ENCODE assay signal across 15 mouse cellular contexts in the genomic region with DNA sequence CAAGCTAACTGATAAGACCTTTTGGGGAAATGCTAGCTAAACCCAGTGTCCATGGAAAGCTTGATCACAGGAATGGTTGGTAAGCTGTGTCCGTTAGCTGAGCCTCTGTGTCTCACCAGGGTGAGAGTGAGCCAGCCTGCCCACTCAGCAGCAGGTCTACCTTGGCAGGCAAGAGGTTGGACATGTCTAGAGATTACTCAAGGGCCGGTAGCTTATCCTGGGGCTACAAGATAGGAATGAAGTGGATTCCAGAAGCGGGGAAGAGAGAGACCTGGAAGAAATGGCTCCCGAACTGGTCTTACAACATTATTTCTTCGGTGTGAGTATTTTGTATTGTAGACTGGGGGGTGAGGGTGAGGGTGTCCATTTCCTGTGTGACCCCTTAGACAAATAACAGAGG. TPM values are rescaled to one million over a fixed set of nuclear protein-coding genes. Genes with fewer than 3 reads are reported as not detected.
A peak's percentile ranks its signal among the peaks of the same experiment; 100 is the strongest.
DNase-seq lines count a peak whose midpoint lies in the region; ATAC-seq and TF ChIP-seq lines count a peak whose summit lies in the region.
"Had no signal": no experiment of that assay in that cellular context is flagged by ENCODE, and none has a peak within 500 bp of the region (broad histone marks: within the 10 kb centered on the region; RNA-seq: fewer than 3 reads in every experiment).

No protein-coding gene starts in this region.

- no peak for TF ChIP-seq EP300 in ES-Bruce4 (IDR thresholded peaks at IDR 0.05; ENCODE audit: insufficient read depth, low read depth, low read length)

- TF ChIP-seq CTCF in ES-Bruce4 (IDR thresholded peaks at IDR 0.05; ENCODE audit: low read depth, low read length): no peak

- peak overlapping the region; percentile 66; the same call in 1 of the 2 replicates for H3K4me2 ChIP-seq in forebrain, embryonic 13.5 days
- no peak overlapping the region for H3K4me2 ChIP-seq in forebrain, embryonic 15.5 days (replicated peaks)
- H3K4me2 ChIP-seq in kidney, embryonic 16.5 days (replicated peaks; ENCODE audit: low read depth, low read length): 0 out of 2 replicates have a peak overlapping the region, but pooled peaks have one; percentile 67

- no peaks in the 10 kb centered on the region for H3K9me3 ChIP-seq in forebrain, embryonic 13.5 days (replicated peaks)
- H3K9me3 ChIP-seq in forebrain, embryonic 15.5 days: no peaks in the 10 kb centered on the region
- no peaks in the 10 kb centered on the region; the same call in 1 of the 2 replicates for H3K9me3 ChIP-seq in kidney, embryonic 16.5 days (ENCODE audit: low read length)
- H3K9me3 ChIP-seq in ES-Bruce4 (replicated peaks; ENCODE audit: control insufficient read depth, insufficient read depth, low read length, poor library complexity, severe bottlenecking): no peaks in the 10 kb centered on the region
- H3K9me3 ChIP-seq in limb, embryonic 10.5 days (replicated peaks): no peaks in the 10 kb centered on the region

- H3K4me1 ChIP-seq in forebrain, embryonic 13.5 days: peaks cover 40% of the 10 kb centered on the region
- peaks cover 32% of the 10 kb centered on the region for H3K4me1 ChIP-seq in forebrain, embryonic 15.5 days
- peaks cover 42% of the 10 kb centered on the region for H3K4me1 ChIP-seq in kidney, embryonic 16.5 days (ENCODE audit: insufficient read depth, low read length)
- H3K4me1 ChIP-seq in ES-Bruce4 (ENCODE audit: control insufficient read depth, insufficient read depth, low read length): peaks cover 9% of the 10 kb centered on the region
- H3K4me1 ChIP-seq in limb, embryonic 10.5 days: peaks cover 46% of the 10 kb centered on the region

- 75% methylated on average over 5 of the region's 5 CpGs for WGBS in forebrain, embryonic 13.5 days
- 71% methylated on average over 5 of the region's 5 CpGs for WGBS in forebrain, embryonic 15.5 days
- WGBS in kidney, embryonic 16.5 days: 19% methylated on average over 5 of the region's 5 CpGs
- 67% methylated on average over 5 of the region's 5 CpGs for WGBS in limb, embryonic 10.5 days

- no peak for ATAC-seq in forebrain, embryonic 13.5 days
- ATAC-seq in forebrain, embryonic 15.5 days (replicated peaks): no peak
- no peak for ATAC-seq in kidney, embryonic 16.5 days (ENCODE audit: low FRiP score, low TSS enrichment)
- ATAC-seq in activated CD4-positive, CD25-positive, alpha-beta regulatory T cell, adult 4 months: no peak

- H3K9ac ChIP-seq in forebrain, embryonic 13.5 days: no peak overlapping the region
- H3K9ac ChIP-seq in forebrain, embryonic 15.5 days (replicated peaks): no peak overlapping the region
- no peak overlapping the region for H3K9ac ChIP-seq in kidney, embryonic 16.5 days (replicated peaks; ENCODE audit: low read length)
- H3K9ac ChIP-seq in ES-Bruce4 (ENCODE audit: low read depth, poor library complexity, severe bottlenecking): 0 out of 2 replicates have a peak overlapping the region, but pooled peaks have one; percentile 54

- DNase-seq in kidney, postnatal 14 days: no peak
- DNase-seq in limb, embryonic 10.5 days (ENCODE audit: low spot score): no peak
- no peak for DNase-seq in cerebellum, adult 11-12 months
- DNase-seq: cerebellum, adult 18-20 months; kidney, adult 2 months; layer of hippocampus, adult 9-11 months; liver; lung, postnatal 4 days had no signal

- no peak overlapping the region for H3K4me3 ChIP-seq in forebrain, embryonic 13.5 days
- H3K4me3 ChIP-seq in forebrain, embryonic 15.5 days: no peak overlapping the region
- 0 out of 2 replicates have a peak overlapping the region, but pooled peaks have one; percentile 0 for H3K4me3 ChIP-seq in kidney, embryonic 16.5 days (ENCODE audit: low read length)
- peak overlapping the region; percentile 84 for H3K4me3 ChIP-seq in ES-Bruce4 (ENCODE audit: low read depth, low read length)
- H3K4me3 ChIP-seq in limb, embryonic 10.5 days: peak overlapping the region; percentile 62

- no peak overlapping the region for H3K27ac ChIP-seq in forebrain, embryonic 13.5 days
- no peak overlapping the region for H3K27ac ChIP-seq in forebrain, embryonic 15.5 days (replicated peaks)
- H3K27ac ChIP-seq in kidney, embryonic 16.5 days (ENCODE audit: low read length): no peak overlapping the region
- peak overlapping the region; percentile 75 for H3K27ac ChIP-seq in ES-Bruce4 (ENCODE audit: insufficient read depth, low read length)
- no peak overlapping the region for H3K27ac ChIP-seq in limb, embryonic 10.5 days
- H3K27ac ChIP-seq: stomach, postnatal 0 days had no signal

- H3K36me3 ChIP-seq in forebrain, embryonic 13.5 days (ENCODE audit: poor library complexity, severe bottlenecking): no peaks in the 10 kb centered on the region
- no peaks in the 10 kb centered on the region for H3K36me3 ChIP-seq in forebrain, embryonic 15.5 days
- no peaks in the 10 kb centered on the region for H3K36me3 ChIP-seq in kidney, embryonic 16.5 days (ENCODE audit: insufficient read depth, low read length)
- no peaks in the 10 kb centered on the region for H3K36me3 ChIP-seq in ES-Bruce4 (ENCODE audit: control insufficient read depth, insufficient read depth, low read length, poor library complexity, severe bottlenecking)
- H3K36me3 ChIP-seq in limb, embryonic 10.5 days: no peaks in the 10 kb centered on the region

- no peaks in the 10 kb centered on the region for H3K27me3 ChIP-seq in forebrain, embryonic 13.5 days
- H3K27me3 ChIP-seq in forebrain, embryonic 15.5 days: no peaks in the 10 kb centered on the region
- no peaks in the 10 kb centered on the region for H3K27me3 ChIP-seq in kidney, embryonic 16.5 days (ENCODE audit: insufficient read depth, low read length)
- no peaks in the 10 kb centered on the region for H3K27me3 ChIP-seq in ES-Bruce4 (ENCODE audit: control insufficient read depth, insufficient read depth, low read length, poor library complexity, severe bottlenecking)
- peaks cover 26% of the 10 kb centered on the region for H3K27me3 ChIP-seq in limb, embryonic 10.5 days (ENCODE audit: low read depth, poor library complexity, severe bottlenecking)

- TF ChIP-seq POLR2A in ES-Bruce4 (IDR thresholded peaks at IDR 0.05; ENCODE audit: insufficient read depth, low read length): no peak

RNA-seq across cellular contexts. Expression of a gene that starts 1.7 kb away (rescaled TPM):
- 59.6 and 62.2 TPM in 2 replicates for polyA plus RNA-seq in forebrain, embryonic 13.5 days (2015; fragmentation: Nextera tagmentation; extraction: Ambion mirVana)
- polyA plus RNA-seq in forebrain, embryonic 15.5 days (2015; fragmentation: Nextera tagmentation; extraction: Ambion mirVana): 49.1 and 54.8 TPM in 2 replicates
- 47.5 and 48.2 TPM in 2 replicates for polyA plus RNA-seq in kidney, embryonic 16.5 days (2015; fragmentation: Nextera tagmentation; extraction: Ambion mirVana)
- polyA plus RNA-seq in ES-Bruce4 (2011; ENCODE audit: insufficient read depth, insufficient read length, low read depth, missing spikeins): 179 and 198 TPM in 2 replicates
- polyA plus RNA-seq in limb, embryonic 10.5 days (2016; fragmentation: Nextera tagmentation; extraction: Ambion mirVana): 20.0 and 25.8 TPM in 2 replicates
- under 1 TPM in 1 of 2 experiments, not detected in 1; 0.45 TPM for polyA plus RNA-seq in activated CD4-positive, CD25-positive, alpha-beta regulatory T cell, adult 4 months (2017; shearing (Covaris generic))

RNA-seq across cellular contexts. Expression of a gene that starts 48.5 kb away (rescaled TPM):
- not detected in 2 replicates for polyA plus RNA-seq in forebrain, embryonic 13.5 days (2015; fragmentation: Nextera tagmentation; extraction: Ambion mirVana)
- 0.13 and 0.23 TPM in 2 replicates for polyA plus RNA-seq in forebrain, embryonic 15.5 days (2015; fragmentation: Nextera tagmentation; extraction: Ambion mirVana)
- 0.06 and 0.12 TPM in 2 replicates for polyA plus RNA-seq in kidney, embryonic 16.5 days (2015; fragmentation: Nextera tagmentation; extraction: Ambion mirVana)
- polyA plus RNA-seq in ES-Bruce4 (2011; ENCODE audit: insufficient read depth, insufficient read length, low read depth, missing spikeins): not detected in 2 replicates
- 0.08 and 0.14 TPM in 2 replicates for polyA plus RNA-seq in limb, embryonic 10.5 days (2016; fragmentation: Nextera tagmentation; extraction: Ambion mirVana)
- polyA plus RNA-seq in activated CD4-positive, CD25-positive, alpha-beta regulatory T cell, adult 4 months (2017; shearing (Covaris generic)): not detected
- polyA plus RNA-seq: myocyte; stomach, postnatal 0 days had no signal

Comparison
In these comparisons a context has a peak if more than half of its experiments do, and no peak if none do; other contexts are left out.
1. H3K4me3 ChIP-seq: peak in kidney, embryonic 16.5 days (single experiment), ES-Bruce4 (single experiment) and limb, embryonic 10.5 days (single experiment); none in forebrain, embryonic 13.5 days (single experiment) and forebrain, embryonic 15.5 days (single experiment).
2. RNA of a gene that starts 1.7 kb away (polyA plus RNA-seq): 179 to 198 TPM in ES-Bruce4, 59.6 to 62.2 TPM in forebrain, embryonic 13.5 days, 49.1 to 54.8 TPM in forebrain, embryonic 15.5 days, 47.5 to 48.2 TPM in kidney, embryonic 16.5 days and 20.0 to 25.8 TPM in limb, embryonic 10.5 days; 0.45 TPM in activated CD4-positive, CD25-positive, alpha-beta regulatory T cell, adult 4 months; every median in the first group is over 10 times any median in the second.